Mouse (Mus musculus) limb, embryonic 13.5 days (tissue): ENCODE measurements around the gene Ninj2. TPM values are rescaled to one million over a fixed set of nuclear protein-coding genes. Genes with fewer than 3 reads are reported as not detected.

Experiments
- ATAC-seq: fragments of 200-750 bp; cut with Nextera tagmentation; 2 replicates; pipeline ENCODE4 v1.8.0; 2017; ENCODE audit warnings: low read depth, moderate number of reproducible peaks, moderate TSS enrichment; ENCODE audit not compliant: low FRiP score
- H3K27ac ChIP-seq: fragments of 300-500 bp; sonication (generic); 2 replicates; pipeline ENCODE4 v1.5.1; 2015; ENCODE audit warnings: inconsistent platforms, mild to moderate bottlenecking, moderate library complexity
- H3K27me3 ChIP-seq: fragments of 300-500 bp; sonication (generic); 2 replicates; pipeline ENCODE4 v1.6.1; 2015; ENCODE audit warnings: mild to moderate bottlenecking, inconsistent platforms
- H3K36me3 ChIP-seq: fragments of 300-500 bp; sonication (generic); 2 replicates; pipeline ENCODE4 v1.6.1; 2015; ENCODE audit warnings: inconsistent platforms, mild to moderate bottlenecking, moderate library complexity
- H3K4me1 ChIP-seq: fragments of 300-500 bp; sonication (generic); 2 replicates; pipeline ENCODE4 v1.6.1; 2015; ENCODE audit warnings: inconsistent platforms
- H3K4me2 ChIP-seq: fragments of 300-500 bp; sonication (generic); replicated peaks from 2 replicates; pipeline ENCODE4 v1.6.1; 2015; ENCODE audit warnings: inconsistent platforms, mild to moderate bottlenecking, moderate library complexity
- H3K4me3 ChIP-seq: fragments of 300-500 bp; sonication (generic); 2 replicates; pipeline ENCODE4 v1.5.1; 2015; ENCODE audit warnings: moderate library complexity, mild to moderate bottlenecking, inconsistent platforms
- H3K9ac ChIP-seq: fragments of 300-500 bp; sonication (generic); 2 replicates; pipeline ENCODE4 v1.6.1; 2015; ENCODE audit warnings: mild to moderate bottlenecking, inconsistent platforms
- H3K9me3 ChIP-seq: fragments of 300-500 bp; sonication (generic); 2 replicates; pipeline ENCODE4 v1.6.1; 2016; ENCODE audit warnings: inconsistent platforms
- WGBS: fragments of 180-500 bp; shearing (Covaris S2); methylation state at CpG from one replicate; pipeline ENCODE4 v1.1.7; 2015; 5-methylcytosine and 5-hydroxymethylcytosine counted together
- polyA plus RNA-seq: library from polyadenylated mRNA; unstranded; fragments of >200 nt; fragmentation: Nextera tagmentation; extraction: Ambion mirVana; gene quantifications from 2 replicates; pipeline ENCODE4 v1.2.1, GENCODE M21; 2015

Ninj2 gene
- polyA plus RNA-seq, 1 experiment from 2014 or later: 0.98 TPM

DNA sequence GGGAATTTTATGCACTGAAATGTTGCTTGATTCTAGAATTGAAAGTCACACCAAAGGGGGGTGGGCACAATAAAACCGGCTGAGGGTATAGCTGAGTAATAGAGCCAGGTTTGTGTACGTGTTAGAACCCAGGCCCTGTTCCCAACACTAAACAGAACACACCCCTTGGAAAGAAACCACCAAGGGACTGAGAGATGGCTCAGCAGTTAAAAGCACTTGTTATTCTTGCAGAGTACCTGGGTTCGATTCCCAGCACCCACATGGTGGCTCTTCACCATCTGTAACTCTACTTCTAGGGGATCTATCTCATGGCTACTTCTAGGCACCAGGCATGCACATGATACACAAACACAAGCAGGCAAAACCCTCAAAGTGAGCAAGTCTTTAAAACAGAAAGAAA, 20.7 kb downstream of the Ninj2 start:
- ATAC-seq: no peak
- Histone ChIP-seq H3K9ac (no peak overlapping the region), H3K36me3 (no peaks in the 10 kb centered on the region), H3K4me1 (peaks cover 34% of the 10 kb centered on the region), H3K9me3 (no peaks in the 10 kb centered on the region), H3K4me2 (no peak overlapping the region), H3K27ac (0 out of 2 replicates have a peak overlapping the region, but pooled peaks have one; percentile 44), H3K27me3 (no peaks in the 10 kb centered on the region), H3K4me3 (no peak overlapping the region)
- WGBS: 90% methylated on average over 3 of the region's 3 CpGs

GRCm38 (mm10) chr6:120114271-120114670, 21.1 kb downstream of the Ninj2 start:
- Histone ChIP-seq H3K9ac (no peak overlapping the region; the same call in 1 of the 2 replicates), H3K36me3 (no peaks in the 10 kb centered on the region), H3K4me2 (no peak overlapping the region), H3K27me3 (no peaks in the 10 kb centered on the region), H3K4me3 (no peak overlapping the region), H3K9me3 (no peaks in the 10 kb centered on the region), H3K27ac (0 out of 2 replicates have a peak overlapping the region, but pooled peaks have one; percentile 44), H3K4me1 (peaks cover 29% of the 10 kb centered on the region)
- WGBS: 88% methylated on average over 1 of the region's 1 CpGs
- ATAC-seq: no peak

- H3K27me3 ChIP-seq: no peaks in the 10 kb centered on the region
- peaks cover 28% of the 10 kb centered on the region for H3K4me1 ChIP-seq
- no peak overlapping the region for H3K4me2 ChIP-seq
- no peak overlapping the region for H3K4me3 ChIP-seq
- peak overlapping the region; percentile 66 for H3K27ac ChIP-seq
- peak; percentile 4; the same call in 1 of the 2 replicates for ATAC-seq
- H3K36me3 ChIP-seq: no peaks in the 10 kb centered on the region
- 20% methylated on average over 7 of the region's 7 CpGs for WGBS
- no peaks in the 10 kb centered on the region for H3K9me3 ChIP-seq
- peak overlapping the region; percentile 19; the same call in 1 of the 2 replicates for H3K9ac ChIP-seq
These were observed 21.5 kb downstream of the Ninj2 start for GRCm38 (mm10) chr6:120114698-120115097.

DNA sequence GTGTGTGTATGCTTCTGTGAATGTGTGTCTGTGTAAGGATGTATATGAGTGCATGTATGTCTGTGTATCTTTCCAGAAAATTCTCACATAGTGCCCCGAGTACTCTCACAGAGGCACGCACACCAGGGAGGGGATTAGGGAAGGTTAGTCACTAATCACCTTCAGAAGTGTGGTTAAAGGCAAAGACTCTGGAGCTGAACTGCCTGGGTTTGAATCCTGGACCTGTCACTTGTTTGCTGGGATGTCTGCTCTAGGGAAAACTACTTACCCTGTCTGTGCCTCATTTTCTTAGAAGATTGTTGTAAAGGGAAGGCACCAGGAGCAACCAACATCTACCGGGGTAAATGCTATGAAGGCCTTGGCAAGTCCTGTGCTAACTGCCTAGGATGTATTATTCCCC, 22.3 kb downstream of the Ninj2 start:
- H3K4me3 ChIP-seq: no peak overlapping the region
- no peak overlapping the region for H3K4me2 ChIP-seq
- 58% methylated on average over 3 of the region's 3 CpGs for WGBS
- ATAC-seq: no peak
- peak overlapping the region; percentile 55; the same call in 1 of the 2 replicates for H3K27ac ChIP-seq
- H3K9me3 ChIP-seq: no peaks in the 10 kb centered on the region
- no peaks in the 10 kb centered on the region for H3K36me3 ChIP-seq
- H3K4me1 ChIP-seq: peaks cover 28% of the 10 kb centered on the region
- no peak overlapping the region for H3K9ac ChIP-seq
- no peaks in the 10 kb centered on the region for H3K27me3 ChIP-seq

DNA sequence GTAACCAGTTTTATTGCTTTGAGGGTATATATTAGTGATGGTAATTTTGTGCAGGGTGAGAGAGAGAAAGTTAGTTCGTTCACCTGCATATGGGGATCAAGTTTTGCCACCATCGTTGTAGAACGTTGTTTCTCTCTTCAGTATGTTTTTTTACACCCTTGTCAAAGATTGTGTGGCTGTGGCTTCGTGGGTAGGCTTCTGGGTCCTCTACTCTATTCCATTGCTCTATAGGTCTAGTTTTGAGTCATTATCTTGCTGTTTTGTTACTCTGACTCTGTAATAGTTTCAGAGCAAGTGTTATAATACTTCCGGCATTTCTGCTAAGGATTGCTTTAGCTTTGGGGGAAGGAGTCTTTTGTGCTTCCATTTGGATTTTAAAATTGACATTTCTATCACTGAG, 26.7 kb downstream of the Ninj2 start:
- Histone ChIP-seq H3K9ac (no peak overlapping the region), H3K36me3 (no peaks in the 10 kb centered on the region), H3K9me3 (no peaks in the 10 kb centered on the region), H3K4me1 (peaks cover 7% of the 10 kb centered on the region), H3K4me3 (no peak overlapping the region), H3K27me3 (no peaks in the 10 kb centered on the region), H3K27ac (no peak overlapping the region), H3K4me2 (no peak overlapping the region)
- no peak for ATAC-seq
- WGBS: 82% methylated on average over 5 of the region's 5 CpGs

GRCm38 (mm10) chr6:120124688-120125087, 31.5 kb downstream of the Ninj2 start:
- Histone ChIP-seq H3K9ac (no peak overlapping the region), H3K4me3 (no peak overlapping the region), H3K36me3 (no peaks in the 10 kb centered on the region), H3K4me1 (no peaks in the 10 kb centered on the region), H3K4me2 (no peak overlapping the region), H3K9me3 (no peaks in the 10 kb centered on the region), H3K27ac (no peak overlapping the region), H3K27me3 (no peaks in the 10 kb centered on the region)
- 88% methylated on average over 7 of the region's 7 CpGs for WGBS
- ATAC-seq: no peak

DNA sequence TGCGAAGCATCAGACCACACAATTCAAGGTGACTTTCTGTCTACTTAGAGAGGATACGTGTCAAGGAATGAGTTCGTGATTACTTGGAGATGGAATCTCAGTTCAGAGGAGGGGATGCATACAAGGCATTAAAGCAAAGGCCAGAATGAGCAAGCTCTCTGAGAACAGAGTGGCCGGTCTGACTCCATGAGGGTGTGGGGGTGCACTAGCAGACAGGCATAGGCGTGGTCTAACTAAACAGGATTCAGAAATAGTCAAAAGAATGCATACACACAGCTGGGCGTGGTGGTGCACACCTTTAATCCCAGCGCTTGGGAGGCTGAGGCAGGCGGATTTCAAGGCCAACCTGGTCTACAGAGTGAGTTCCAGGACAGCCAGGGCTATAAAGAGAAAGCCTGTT, 33.3 kb downstream of the Ninj2 start:
- H3K27ac ChIP-seq: no peak overlapping the region
- H3K4me2 ChIP-seq: no peak overlapping the region
- H3K27me3 ChIP-seq: no peaks in the 10 kb centered on the region
- no peak for ATAC-seq
- H3K4me3 ChIP-seq: no peak overlapping the region
- no peak overlapping the region for H3K9ac ChIP-seq
- H3K9me3 ChIP-seq: no peaks in the 10 kb centered on the region
- WGBS: 92% methylated on average over 8 of the region's 8 CpGs
- H3K36me3 ChIP-seq: no peaks in the 10 kb centered on the region
- H3K4me1 ChIP-seq: no peaks in the 10 kb centered on the region

GRCm38 (mm10) chr6:120127321-120127720, 34.2 kb downstream of the Ninj2 start:
- no peak for ATAC-seq
- Histone ChIP-seq H3K36me3 (no peaks in the 10 kb centered on the region), H3K9me3 (no peaks in the 10 kb centered on the region), H3K9ac (no peak overlapping the region), H3K4me2 (no peak overlapping the region), H3K27me3 (no peaks in the 10 kb centered on the region), H3K4me3 (no peak overlapping the region), H3K27ac (no peak overlapping the region), H3K4me1 (no peaks in the 10 kb centered on the region)
- WGBS: 95% methylated on average over 7 of the region's 7 CpGs

- Histone ChIP-seq H3K4me2 (no peak overlapping the region), H3K4me3 (no peak overlapping the region), H3K9me3 (no peaks in the 10 kb centered on the region), H3K27ac (no peak overlapping the region), H3K4me1 (no peaks in the 10 kb centered on the region), H3K27me3 (no peaks in the 10 kb centered on the region), H3K36me3 (no peaks in the 10 kb centered on the region), H3K9ac (no peak overlapping the region)
- WGBS: 60% methylated on average over 4 of the region's 4 CpGs
- no peak for ATAC-seq
These were observed 41.6 kb downstream of the Ninj2 start for GRCm38 (mm10) chr6:120134748-120135147.

- Histone ChIP-seq H3K4me2 (no peak overlapping the region), H3K9me3 (no peaks in the 10 kb centered on the region), H3K9ac (no peak overlapping the region), H3K27ac (no peak overlapping the region), H3K36me3 (no peaks in the 10 kb centered on the region), H3K4me1 (peaks cover 18% of the 10 kb centered on the region), H3K27me3 (no peaks in the 10 kb centered on the region), H3K4me3 (no peak overlapping the region)
- ATAC-seq: no peak
- WGBS: 79% methylated on average over 1 of the region's 1 CpGs
These were observed 52.3 kb downstream of the Ninj2 start for GRCm38 (mm10) chr6:120145439-120145838.

DNA sequence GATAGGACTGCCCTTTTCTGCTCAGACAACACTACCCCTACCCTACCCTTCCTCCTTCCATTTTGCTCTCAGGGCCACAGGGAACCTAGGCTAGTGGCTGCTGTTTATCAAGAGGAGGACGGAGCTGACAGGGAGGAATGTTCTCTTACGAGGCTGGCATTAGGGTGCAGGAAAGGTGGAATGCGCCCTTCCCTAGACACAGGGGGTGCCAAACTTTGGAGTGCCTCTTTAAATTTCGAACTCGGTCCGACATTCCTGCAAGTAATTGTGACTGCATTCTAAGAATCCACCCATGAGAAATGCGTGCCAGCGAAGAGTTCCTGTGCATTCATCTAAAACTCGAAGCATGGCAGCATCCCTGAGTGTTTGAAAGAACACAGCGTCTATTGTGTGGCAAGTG, 53.5 kb downstream of the Ninj2 start:
- Histone ChIP-seq H3K9me3 (no peaks in the 10 kb centered on the region), H3K27me3 (no peaks in the 10 kb centered on the region), H3K9ac (no peak overlapping the region), H3K4me3 (no peak overlapping the region), H3K27ac (no peak overlapping the region), H3K4me1 (peaks cover 18% of the 10 kb centered on the region), H3K4me2 (no peak overlapping the region), H3K36me3 (no peaks in the 10 kb centered on the region)
- ATAC-seq: no peak
- 69% methylated on average over 10 of the region's 10 CpGs for WGBS

- Histone ChIP-seq H3K4me1 (peaks cover 18% of the 10 kb centered on the region), H3K4me3 (no peak overlapping the region), H3K36me3 (no peaks in the 10 kb centered on the region), H3K9ac (no peak overlapping the region), H3K27ac (no peak overlapping the region), H3K9me3 (no peaks in the 10 kb centered on the region), H3K4me2 (no peak overlapping the region), H3K27me3 (no peaks in the 10 kb centered on the region)
- ATAC-seq: no peak
- WGBS: 79% methylated on average over 8 of the region's 8 CpGs
These were observed 54.3 kb downstream of the Ninj2 start for GRCm38 (mm10) chr6:120147411-120147810.

GRCm38 (mm10) chr6:120148716-120149392, 55.7 kb downstream of the Ninj2 start:
- Histone ChIP-seq H3K4me2 (no peak overlapping the region), H3K9ac (no peak overlapping the region; the same call in 1 of the 2 replicates), H3K4me1 (peaks cover 18% of the 10 kb centered on the region), H3K36me3 (no peaks in the 10 kb centered on the region), H3K27ac (peak overlapping the region; percentile 15; the same call in 1 of the 2 replicates), H3K27me3 (no peaks in the 10 kb centered on the region), H3K4me3 (no peak overlapping the region), H3K9me3 (no peaks in the 10 kb centered on the region)
- ATAC-seq: no peak
- 75% methylated on average over 12 of the region's 12 CpGs for WGBS
